Mouse (Mus musculus) embryonic facial prominence, embryonic 13.5 days (tissue): Measurements from ENCODE around the gene Fbln1. TPM values are rescaled to one million over a fixed set of nuclear protein-coding genes. Genes with fewer than 3 reads are reported as not detected.

Experiments
- ATAC-seq: fragments of 200-750 bp; cut with Nextera tagmentation; 2 replicates; pipeline ENCODE4 v1.8.0; 2017; ENCODE audit warnings: low read depth; ENCODE audit not compliant: insufficient number of reproducible peaks, insufficient read depth, low FRiP score, low TSS enrichment
- H3K27ac ChIP-seq: fragments of 300-500 bp; sonication (generic); 2 replicates; pipeline ENCODE4 v1.5.1; 2015; ENCODE audit warnings: moderate library complexity, mild to moderate bottlenecking, inconsistent platforms
- H3K27me3 ChIP-seq: fragments of 300-500 bp; sonication (generic); 2 replicates; pipeline ENCODE4 v1.6.1; 2015; ENCODE audit warnings: mild to moderate bottlenecking, inconsistent platforms
- H3K36me3 ChIP-seq: fragments of 300-500 bp; sonication (generic); 2 replicates; pipeline ENCODE4 v1.6.1; 2015; ENCODE audit warnings: mild to moderate bottlenecking, inconsistent platforms
- H3K4me1 ChIP-seq: fragments of 300-500 bp; sonication (generic); 2 replicates; pipeline ENCODE4 v1.6.1; 2015; ENCODE audit warnings: inconsistent platforms
- H3K4me2 ChIP-seq: fragments of 300-500 bp; sonication (generic); 2 replicates; pipeline ENCODE4 v1.6.1; 2015; ENCODE audit warnings: moderate library complexity, mild to moderate bottlenecking, inconsistent platforms
- H3K4me3 ChIP-seq: fragments of 300-500 bp; sonication (generic); 2 replicates; pipeline ENCODE4 v1.5.1; 2015; ENCODE audit warnings: mild to moderate bottlenecking, inconsistent platforms
- H3K9ac ChIP-seq: fragments of 300-500 bp; sonication (generic); 2 replicates; pipeline ENCODE4 v1.6.1; 2015; ENCODE audit warnings: mild to moderate bottlenecking, inconsistent platforms
- H3K9me3 ChIP-seq: fragments of 300-500 bp; sonication (generic); 2 replicates; pipeline ENCODE4 v1.6.1; 2016; ENCODE audit warnings: inconsistent platforms
- WGBS: fragments of 180-500 bp; shearing (Covaris S2); methylation state at CpG from one replicate; pipeline ENCODE4 v1.1.7; 2015; ENCODE audit warnings: mixed read lengths; 5-methylcytosine and 5-hydroxymethylcytosine counted together
- polyA plus RNA-seq: library from polyadenylated mRNA; unstranded; fragments of >200 nt; fragmentation: Nextera tagmentation; extraction: Ambion mirVana; gene quantifications from 2 replicates; pipeline ENCODE4 v1.2.1, GENCODE M21; 2015

The Fbln1 gene
- polyA plus RNA-seq, 1 experiment from 2014 or later = 238 TPM

DNA sequence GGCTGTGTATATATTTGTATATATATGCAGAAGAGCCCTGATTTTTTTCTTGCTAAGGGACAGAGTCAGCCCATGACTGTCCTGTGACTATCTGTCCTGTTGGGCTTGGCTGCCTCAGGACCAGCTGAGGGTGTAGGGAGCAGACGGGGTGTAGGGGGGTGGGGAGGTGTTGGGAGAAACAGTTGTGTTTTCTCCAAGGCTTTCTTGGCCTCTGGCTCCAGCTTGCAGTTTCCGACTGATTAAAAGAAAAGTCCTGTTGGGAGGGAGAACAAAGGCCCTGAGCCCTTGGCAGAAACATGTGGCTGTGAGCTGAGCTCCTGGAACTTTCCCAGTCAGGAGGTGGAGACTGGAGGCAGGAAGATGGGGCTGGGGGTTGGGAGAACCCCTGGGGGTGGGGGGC is 2.0 kb downstream of the Fbln1 start:
- peak overlapping the region; percentile 96 for H3K9ac ChIP-seq
- WGBS = 5% methylated on average over 2 of the region's 2 CpGs
- peaks cover 3% of the 10 kb centered on the region; the same call in 1 of the 2 replicates for H3K9me3 ChIP-seq
- peak overlapping the region; percentile 79 for H3K4me3 ChIP-seq
- H3K36me3 ChIP-seq = peaks cover 36% of the 10 kb centered on the region
- H3K4me1 ChIP-seq = peaks cover 53% of the 10 kb centered on the region
- H3K27ac ChIP-seq = peak overlapping the region; percentile 95
- ATAC-seq = no peak
- H3K27me3 ChIP-seq = no peaks in the 10 kb centered on the region
- peak overlapping the region; percentile 88 for H3K4me2 ChIP-seq

DNA sequence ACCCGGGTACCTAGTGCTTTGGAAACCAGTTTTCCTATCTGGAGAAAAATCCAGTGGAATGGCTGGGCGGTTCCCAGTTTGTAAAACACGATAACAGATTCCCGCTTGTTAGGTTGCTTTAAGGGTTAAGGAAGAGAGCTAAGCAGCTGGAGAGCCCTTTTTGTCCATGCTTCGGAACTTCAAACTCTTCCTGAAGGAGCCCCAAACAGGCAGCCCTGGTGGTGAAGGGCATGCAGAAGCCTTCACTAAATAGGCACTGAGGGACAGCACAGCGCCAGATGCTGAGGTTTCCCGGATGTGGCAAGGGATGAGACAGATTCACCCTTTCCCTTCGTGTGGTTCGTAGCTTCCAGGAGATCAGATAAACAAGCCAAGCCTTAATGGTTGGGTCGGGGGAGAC is 2.6 kb downstream of the Fbln1 start:
- Histone ChIP-seq H3K36me3 (peaks cover 41% of the 10 kb centered on the region), H3K9me3 (peaks cover 3% of the 10 kb centered on the region; the same call in 1 of the 2 replicates), H3K27ac (peak overlapping the region; percentile 95), H3K27me3 (no peaks in the 10 kb centered on the region), H3K4me3 (peak overlapping the region; percentile 79), H3K4me2 (peak overlapping the region; percentile 88), H3K4me1 (peaks cover 53% of the 10 kb centered on the region), H3K9ac (peak overlapping the region; percentile 96)
- WGBS = 5% methylated on average over 10 of the region's 10 CpGs
- ATAC-seq = no peak

DNA sequence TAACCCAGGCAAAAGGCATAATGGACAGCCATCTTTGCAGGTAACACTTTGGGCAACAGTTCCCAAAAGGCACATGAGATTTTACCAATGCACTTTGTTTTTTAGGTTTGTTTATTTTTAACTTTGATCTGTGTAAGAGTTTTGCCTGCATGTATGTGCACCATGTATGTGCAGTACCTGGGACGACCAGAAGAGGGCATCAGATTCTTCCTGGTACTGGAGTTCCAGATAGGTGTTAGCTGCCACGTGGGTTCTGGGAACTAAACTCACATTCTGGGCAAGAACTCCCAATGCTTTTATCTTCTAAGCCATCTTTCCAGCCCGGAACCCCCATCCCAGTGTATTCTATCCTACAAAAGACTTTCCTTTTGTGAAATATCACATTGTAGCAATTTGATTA is 3.6 kb downstream of the Fbln1 start:
- Histone ChIP-seq H3K9me3 (peaks cover 3% of the 10 kb centered on the region; the same call in 1 of the 2 replicates), H3K4me1 (peaks cover 53% of the 10 kb centered on the region), H3K4me3 (no peak overlapping the region), H3K9ac (no peak overlapping the region), H3K27me3 (no peaks in the 10 kb centered on the region), H3K27ac (0 out of 2 replicates have a peak overlapping the region, but pooled peaks have one; percentile 95), H3K36me3 (peaks cover 52% of the 10 kb centered on the region), H3K4me2 (no peak overlapping the region)
- WGBS = 85% methylated on average over 3 of the region's 3 CpGs
- no peak for ATAC-seq

DNA sequence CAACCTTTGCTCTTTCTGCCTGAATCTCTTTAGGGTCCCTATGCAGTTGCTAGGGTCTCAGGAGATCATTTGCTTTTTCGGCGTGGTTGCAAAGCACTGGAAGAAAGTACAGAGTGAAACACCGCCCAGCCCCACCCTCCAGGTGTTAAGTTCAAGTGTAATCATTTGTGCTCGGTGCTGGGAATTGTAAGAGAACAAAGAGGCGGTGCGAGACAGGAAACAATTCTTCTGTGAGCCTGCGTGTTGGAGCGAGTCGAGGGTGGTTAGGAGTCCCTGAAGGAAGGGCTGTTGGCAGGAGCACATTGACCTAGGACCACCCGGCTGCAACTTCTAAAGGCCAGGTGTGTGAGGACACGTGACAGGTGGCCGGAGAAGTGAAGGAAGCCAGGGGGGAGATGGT is 4.9 kb downstream of the Fbln1 start:
- no peak for ATAC-seq
- 72% methylated on average over 12 of the region's 12 CpGs for WGBS
- Histone ChIP-seq H3K27me3 (no peaks in the 10 kb centered on the region), H3K4me3 (0 out of 2 replicates have a peak overlapping the region, but pooled peaks have one; percentile 12), H3K4me1 (peaks cover 43% of the 10 kb centered on the region), H3K9me3 (peaks cover 3% of the 10 kb centered on the region; the same call in 1 of the 2 replicates), H3K9ac (0 out of 2 replicates have a peak overlapping the region, but pooled peaks have one; percentile 12), H3K27ac (peak overlapping the region; percentile 52), H3K36me3 (peaks cover 65% of the 10 kb centered on the region), H3K4me2 (peak overlapping the region; percentile 12; the same call in 1 of the 2 replicates)

DNA sequence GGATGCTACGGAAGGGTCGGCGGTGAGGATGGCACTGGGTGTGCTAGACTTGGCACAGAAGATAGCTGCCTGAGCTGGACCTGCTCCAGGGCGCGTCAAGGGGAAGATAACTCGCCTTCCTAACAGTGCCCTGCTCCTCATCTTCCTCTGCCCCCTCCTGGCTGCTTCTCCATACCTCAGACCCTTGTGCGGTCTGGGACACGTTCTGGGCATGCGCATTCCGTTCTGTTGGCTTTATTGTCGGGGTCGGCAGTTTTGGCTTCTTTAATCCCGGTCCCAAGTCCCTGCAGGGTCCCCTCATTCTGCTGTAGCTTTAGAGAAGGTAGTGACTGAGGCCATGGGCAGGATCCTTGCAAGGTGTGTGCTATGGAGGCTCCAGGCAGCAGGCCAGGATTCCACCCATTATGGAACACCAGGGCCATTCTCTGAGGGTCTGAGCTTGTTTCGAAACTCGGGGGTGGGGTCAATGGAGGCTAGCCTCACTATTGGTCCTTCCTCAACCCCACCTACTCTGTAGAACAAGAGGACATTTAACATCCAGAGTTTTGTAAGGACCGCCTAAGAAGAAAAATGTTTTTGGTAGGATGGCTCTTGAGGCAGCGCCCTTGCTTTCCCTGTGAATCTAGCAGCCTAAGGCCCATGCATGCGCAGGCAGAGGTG is 5.5 kb downstream of the Fbln1 start:
- 90% methylated on average over 18 of the region's 18 CpGs for WGBS
- H3K4me2 ChIP-seq = peak overlapping the region; percentile 12; the same call in 1 of the 2 replicates
- no peak for ATAC-seq
- H3K27ac ChIP-seq = peak overlapping the region; percentile 52
- peaks cover 7% of the 10 kb centered on the region for H3K9me3 ChIP-seq
- no peaks in the 10 kb centered on the region for H3K27me3 ChIP-seq
- 0 out of 2 replicates have a peak overlapping the region, but pooled peaks have one; percentile 12 for H3K4me3 ChIP-seq
- peaks cover 70% of the 10 kb centered on the region for H3K36me3 ChIP-seq
- H3K4me1 ChIP-seq = peaks cover 43% of the 10 kb centered on the region
- H3K9ac ChIP-seq = 0 out of 2 replicates have a peak overlapping the region, but pooled peaks have one; percentile 12

DNA sequence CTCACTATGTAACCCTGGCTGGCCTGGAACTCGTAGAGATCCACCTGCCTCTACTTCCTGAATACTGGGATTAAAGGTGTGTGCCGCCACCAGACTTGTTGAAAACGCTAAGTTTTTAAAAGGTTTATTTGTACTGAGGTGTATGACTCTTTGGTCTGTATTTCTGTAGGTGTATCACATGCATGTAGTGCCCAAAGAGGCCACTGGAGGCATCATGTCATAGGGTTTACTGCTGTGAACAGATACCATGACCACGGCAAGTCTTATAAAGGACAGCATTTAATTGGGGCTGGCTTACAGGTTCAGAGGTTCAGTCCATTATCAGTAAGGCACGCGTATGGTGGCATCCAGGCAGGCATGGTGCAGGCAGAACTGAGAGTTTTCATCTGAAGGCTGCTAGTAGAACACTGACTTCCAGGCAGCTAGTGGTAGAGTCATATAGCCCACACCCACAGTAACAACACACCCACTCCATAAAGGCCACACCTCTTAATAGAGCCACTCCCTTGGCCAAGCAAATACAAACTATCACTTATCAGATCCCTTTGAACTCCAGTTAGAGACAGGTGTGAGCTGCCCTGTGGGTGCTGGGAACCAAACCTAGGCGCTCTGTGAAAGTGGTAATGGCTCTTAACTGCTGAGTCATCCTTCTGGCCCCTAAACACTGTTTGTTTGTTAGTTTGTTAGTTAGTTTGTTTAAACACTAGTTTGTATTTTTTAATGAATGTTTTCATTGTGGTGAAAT is 10.5 kb downstream of the Fbln1 start:
- peaks cover 7% of the 10 kb centered on the region for H3K9me3 ChIP-seq
- no peaks in the 10 kb centered on the region for H3K27me3 ChIP-seq
- ATAC-seq = no peak
- no peak overlapping the region for H3K9ac ChIP-seq
- H3K36me3 ChIP-seq = peaks cover 85% of the 10 kb centered on the region
- peaks cover 9% of the 10 kb centered on the region for H3K4me1 ChIP-seq
- 94% methylated on average over 7 of the region's 7 CpGs for WGBS
- no peak overlapping the region for H3K27ac ChIP-seq
- no peak overlapping the region for H3K4me2 ChIP-seq
- H3K4me3 ChIP-seq = no peak overlapping the region

DNA sequence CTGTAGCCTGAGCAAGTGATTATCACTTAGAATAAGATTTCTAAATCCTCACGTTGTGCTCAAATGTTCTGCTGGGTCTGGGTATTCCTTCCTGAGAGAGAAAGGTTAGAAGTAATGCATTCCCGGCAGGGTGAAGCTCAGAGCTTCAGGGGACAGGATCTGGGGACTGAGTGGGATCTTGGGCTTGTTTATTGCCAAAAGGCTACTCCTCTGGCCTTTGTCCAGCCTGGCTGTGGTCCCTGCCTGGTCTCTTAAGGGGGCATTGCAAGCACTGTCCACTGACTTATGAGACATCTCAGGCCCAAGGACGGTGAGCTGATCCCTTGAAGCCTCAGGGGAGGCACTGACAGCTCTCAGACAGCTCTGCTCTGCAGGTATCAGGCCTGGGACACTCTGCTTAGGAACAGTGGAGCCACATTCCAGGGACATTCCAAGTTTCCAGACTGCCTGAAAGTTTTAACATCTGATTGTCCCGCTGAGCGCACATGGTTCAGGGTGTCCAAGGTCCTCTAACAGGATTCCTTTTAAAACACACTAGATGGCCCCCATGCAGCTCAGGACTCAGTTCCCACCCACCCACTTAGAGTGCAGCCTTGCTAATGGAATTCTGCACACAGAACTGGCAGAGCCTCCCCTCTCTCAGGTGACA is 13.0 kb downstream of the Fbln1 start:
- H3K4me2 ChIP-seq = no peak overlapping the region
- 79% methylated on average over 5 of the region's 5 CpGs for WGBS
- peaks cover 17% of the 10 kb centered on the region for H3K4me1 ChIP-seq

DNA sequence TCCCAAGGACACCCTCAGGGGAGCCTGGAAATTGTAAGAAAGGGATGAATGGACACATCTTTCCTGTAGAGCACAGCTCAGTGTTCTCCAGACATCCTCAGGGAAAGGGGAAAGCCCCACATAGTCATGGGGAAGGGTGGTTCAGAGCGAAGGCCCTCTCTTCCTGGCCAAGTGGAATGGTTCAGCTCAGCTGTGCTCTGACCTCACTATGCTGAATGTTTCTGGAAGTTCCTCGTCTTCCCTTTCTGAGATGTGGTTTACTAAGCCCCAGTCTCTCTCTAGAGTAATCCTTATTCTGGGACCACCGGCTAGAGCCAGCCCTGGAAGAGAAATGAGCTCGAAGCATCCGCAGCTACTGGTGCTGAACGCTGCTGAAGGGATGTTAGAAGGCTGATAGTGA is 14.6 kb downstream of the Fbln1 start:
- 85% methylated on average over 6 of the region's 6 CpGs for WGBS
- Histone ChIP-seq H3K4me1 (peaks cover 17% of the 10 kb centered on the region), H3K27ac (no peak overlapping the region), H3K27me3 (no peaks in the 10 kb centered on the region), H3K4me3 (no peak overlapping the region), H3K36me3 (peaks cover 84% of the 10 kb centered on the region), H3K4me2 (no peak overlapping the region), H3K9me3 (peaks cover 4% of the 10 kb centered on the region; the same call in 1 of the 2 replicates), H3K9ac (no peak overlapping the region)
- ATAC-seq = no peak

More for the DNA sequence above, 13.0 kb downstream of the Fbln1 start:
- Histone ChIP-seq H3K9me3 (peaks cover 4% of the 10 kb centered on the region; the same call in 1 of the 2 replicates), H3K4me3 (no peak overlapping the region), H3K9ac (no peak overlapping the region), H3K27ac (no peak overlapping the region), H3K36me3 (peaks cover 85% of the 10 kb centered on the region), H3K27me3 (no peaks in the 10 kb centered on the region)
- no peak for ATAC-seq

DNA sequence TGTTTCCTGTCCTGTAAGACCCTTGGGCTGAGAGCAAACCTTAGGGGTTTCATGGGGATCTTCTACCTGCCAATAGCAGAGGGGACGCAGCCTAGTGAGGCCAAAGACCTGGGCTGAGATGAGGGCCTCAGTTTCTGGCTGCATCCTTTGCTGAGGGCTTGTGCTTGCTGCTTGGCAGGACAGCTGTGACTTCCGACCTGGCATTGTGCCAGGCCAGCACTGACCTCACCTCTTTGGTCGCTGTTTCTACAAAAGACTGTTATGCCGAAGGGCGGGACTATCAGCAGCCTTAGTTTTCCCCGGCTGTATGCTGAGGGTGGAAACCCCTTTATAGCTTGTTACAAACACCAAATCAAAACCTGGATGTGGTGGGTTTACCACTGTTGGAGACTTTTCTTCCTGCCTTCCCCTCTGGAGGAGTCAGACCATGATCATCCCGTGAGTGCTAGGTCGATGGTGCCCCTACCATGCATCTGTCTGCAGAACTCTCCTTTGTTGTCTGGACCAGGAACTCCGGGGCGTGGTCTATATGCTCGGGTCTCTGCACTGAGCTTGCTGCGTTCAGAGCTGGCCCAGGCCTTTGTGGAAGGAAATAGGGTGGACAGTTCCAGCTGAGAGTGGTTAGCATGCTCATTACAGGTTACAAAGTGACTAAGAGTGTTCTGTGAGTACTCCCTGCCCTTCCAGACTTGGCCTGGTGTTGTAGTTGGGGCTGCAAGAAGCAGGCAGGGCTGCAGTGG is 15.5 kb downstream of the Fbln1 start:
- 70% methylated on average over 12 of the region's 12 CpGs for WGBS
- Histone ChIP-seq H3K27me3 (no peaks in the 10 kb centered on the region), H3K4me2 (no peak overlapping the region), H3K4me3 (no peak overlapping the region), H3K9me3 (no peaks in the 10 kb centered on the region), H3K36me3 (peaks cover 83% of the 10 kb centered on the region), H3K9ac (peak overlapping the region; percentile 46; the same call in 1 of the 2 replicates), H3K4me1 (peaks cover 17% of the 10 kb centered on the region), H3K27ac (peak overlapping the region; percentile 57; the same call in 1 of the 2 replicates)
- no peak for ATAC-seq

DNA sequence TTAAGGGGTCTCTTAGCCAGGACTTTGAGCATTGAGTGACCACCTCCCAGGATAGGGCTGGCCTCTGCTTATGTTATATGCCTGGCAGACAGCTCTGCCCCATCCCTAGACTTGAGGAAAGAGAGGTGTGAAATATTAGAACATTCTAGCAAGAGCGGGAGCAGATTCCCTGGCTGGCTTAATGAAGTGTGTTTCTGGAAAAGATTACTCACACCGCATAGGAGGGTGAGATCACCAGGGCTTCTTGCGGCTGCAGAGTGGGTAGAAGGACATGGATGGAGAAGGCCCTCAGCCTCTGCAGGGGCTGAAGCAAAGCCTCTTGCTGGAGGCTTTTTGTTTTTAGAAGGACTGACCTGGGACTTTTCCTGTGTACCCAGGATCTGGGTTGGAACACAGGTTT is 19.9 kb downstream of the Fbln1 start:
- ATAC-seq = no peak
- no peaks in the 10 kb centered on the region for H3K27me3 ChIP-seq
- H3K4me1 ChIP-seq = peaks cover 17% of the 10 kb centered on the region
- H3K4me2 ChIP-seq = no peak overlapping the region
- no peak overlapping the region for H3K27ac ChIP-seq
- no peak overlapping the region for H3K9ac ChIP-seq
- no peak overlapping the region for H3K4me3 ChIP-seq
- H3K36me3 ChIP-seq = peaks cover 94% of the 10 kb centered on the region
- 85% methylated on average over 3 of the region's 3 CpGs for WGBS
- H3K9me3 ChIP-seq = no peaks in the 10 kb centered on the region

DNA sequence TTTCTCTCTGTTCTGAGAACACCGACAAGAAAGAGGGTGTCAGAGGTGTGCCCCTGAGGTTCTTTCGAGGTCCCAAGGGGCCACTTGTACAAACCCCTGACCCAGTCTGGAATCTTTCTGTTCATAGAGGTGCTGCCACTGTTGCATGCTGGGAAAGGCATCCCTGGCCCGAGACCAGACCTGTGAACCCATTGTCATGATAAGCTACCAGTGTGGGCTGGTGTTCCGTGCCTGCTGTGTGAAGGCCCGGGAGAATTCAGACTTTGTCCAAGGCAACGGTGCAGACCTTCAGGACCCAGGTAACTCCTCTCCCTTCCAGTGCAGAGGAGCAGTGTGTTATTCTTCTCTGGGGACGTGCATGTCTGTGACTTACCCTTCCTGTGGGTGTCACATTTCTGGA is 21.1 kb downstream of the Fbln1 start:
- 85% methylated on average over 7 of the region's 7 CpGs for WGBS
- Histone ChIP-seq H3K4me1 (peaks cover 6% of the 10 kb centered on the region), H3K9ac (no peak overlapping the region), H3K9me3 (no peaks in the 10 kb centered on the region), H3K27ac (no peak overlapping the region), H3K27me3 (no peaks in the 10 kb centered on the region), H3K4me2 (no peak overlapping the region), H3K4me3 (no peak overlapping the region), H3K36me3 (peaks cover 95% of the 10 kb centered on the region)
- ATAC-seq = no peak
